Comparison of ENCODE assay signal across 14 mouse cellular contexts in the genomic region with DNA sequence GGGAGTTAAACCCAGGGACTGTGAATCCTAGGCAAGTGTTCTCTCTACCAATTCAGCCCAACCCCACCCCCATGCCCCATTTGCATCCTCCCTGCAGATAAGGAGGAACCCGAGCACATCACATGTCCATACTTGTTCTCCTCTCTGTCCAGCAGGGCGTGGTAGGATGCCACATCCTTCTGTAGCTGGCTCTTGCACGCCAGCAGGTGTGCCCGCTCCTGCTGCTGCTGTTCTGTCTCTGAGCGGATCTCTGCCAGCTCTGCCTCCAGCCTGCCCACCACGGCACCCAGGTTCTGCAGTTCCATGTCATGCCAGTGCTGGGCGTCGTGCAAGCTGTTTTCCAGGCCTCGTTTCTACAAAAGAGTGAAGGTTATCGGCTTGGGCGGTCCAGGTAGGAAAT. TPM values are rescaled to one million over a fixed set of nuclear protein-coding genes. Genes with fewer than 3 reads are reported as not detected.
DNase-seq lines count a peak whose midpoint lies in the region; ATAC-seq and TF ChIP-seq lines count a peak whose summit lies in the region.
"Had no signal": no experiment of that assay in that cellular context is flagged by ENCODE, and none has a peak within 500 bp of the region (broad histone marks: within the 10 kb centered on the region; RNA-seq: fewer than 3 reads in every experiment).

No protein-coding gene starts in this region.

- peak; percentile 33 for ATAC-seq in frontal cortex, adult (ENCODE audit: low TSS enrichment)
- ATAC-seq in activated CD4-positive, CD25-positive, alpha-beta regulatory T cell, adult 4 months: peak; percentile 47
- ATAC-seq: midbrain, embryonic 16.5 days had no signal

- no peak for TF ChIP-seq CTCF in gastrocnemius, adult 2 months (IDR thresholded peaks at IDR 0.05)

- H3K27ac ChIP-seq in gastrocnemius, adult 2 months: no peak overlapping the region
- H3K27ac ChIP-seq: kidney, postnatal 0 days; liver, embryonic 15.5 days had no signal

- no peak for DNase-seq in frontal cortex, postnatal 25 days (ENCODE audit: low spot score in 2 of 2)
- DNase-seq in CD4-positive helper T cell, adult 2 months (ENCODE audit: low read depth, low spot score): peak; percentile 41
- peak; percentile 36 to 65 for DNase-seq in spleen, postnatal 4 days (ENCODE audit: low spot score in 2 of 2)
- no peak for DNase-seq in cerebellum, adult 9-11 months
- DNase-seq in gastrocnemius, adult 2 months: no peak
- no peak for DNase-seq in adrenal gland, postnatal 36 days
- DNase-seq: adrenal gland, adult 8-10 months; cerebellum, adult 9-10 months; heart, postnatal 10 days had no signal

- no peak overlapping the region for H3K4me3 ChIP-seq in gastrocnemius, adult 2 months
- H3K4me3 ChIP-seq: liver, embryonic 15.5 days had no signal

- intact Hi-C loops in gastrocnemius, adult 2 months (cut with DNase I): no loop called here

RNA-seq across cellular contexts. Expression of gene Bfsp2, which starts 53.8 kb away (rescaled TPM):
- polyA plus RNA-seq in activated CD4-positive, CD25-positive, alpha-beta regulatory T cell, adult 4 months (2017; shearing (Covaris generic)): 1 to 10 TPM in 1 of 2 experiments, under 1 TPM in 1; 0.97 to 2.4 TPM
- total RNA-seq in gastrocnemius, adult 2 months (2021): under 1 TPM in 1 of 2 experiments, not detected in 1; 0.42 TPM
- not detected for total RNA-seq in adrenal gland, postnatal 36 days (2021)
- total RNA-seq: adrenal gland, adult 8-10 months had no signal

Comparison
In these comparisons a context has a peak if more than half of its experiments do, and no peak if none do; other contexts are left out.
1. DNase-seq: peak in CD4-positive helper T cell, adult 2 months (single experiment) and spleen, postnatal 4 days (2 of 2); none in frontal cortex, postnatal 25 days (0 of 2), cerebellum, adult 9-11 months (single experiment), gastrocnemius, adult 2 months (single experiment) and adrenal gland, postnatal 36 days (0 of 2).